Mouse (Mus musculus) MEL (cell line): ENCODE data around the gene Togaram2. TPM values are rescaled to one million over a fixed set of nuclear protein-coding genes. Genes with fewer than 3 reads are reported as not detected.

Experiments used
- DNase-seq: peaks from one replicate; pipeline ENCODE4 v3.0.0; 2011; ENCODE audit warnings: low read depth, low spot score
- H3K27ac ChIP-seq: 2 replicates; pipeline ENCODE4 v1.5.1; 2012; ENCODE audit warnings: low read depth, mild to moderate bottlenecking, control low read depth, low read length, moderate library complexity; ENCODE audit not compliant: control insufficient read depth
- H3K27me3 ChIP-seq, 2 experiments: fragments of 150-350 bp in 1 of 2; sonication (generic) in 1 of 2; 2 replicates each; pipeline ENCODE4 v1.6.1; 2012; ENCODE audit warnings: low read length in 2 of 2, mild to moderate bottlenecking in 2 of 2, improper control_type of control experiment in 1 of 2, moderate library complexity in 1 of 2; ENCODE audit not compliant: insufficient read depth in 2 of 2, control insufficient read depth in 1 of 2
- H3K36me3 ChIP-seq, 2 experiments: 2 replicates each; pipeline ENCODE4 v1.6.1; 2012 to 2014; ENCODE audit warnings: low read length in 2 of 2, improper control_type of control experiment in 1 of 2, inconsistent platforms in 1 of 2, mild to moderate bottlenecking in 1 of 2; ENCODE audit not compliant: insufficient read depth in 2 of 2, control insufficient read depth in 1 of 2
- H3K4me1 ChIP-seq, 2 experiments: fragments of 150-350 bp in 1 of 2; sonication (generic) in 1 of 2; 2 replicates each; pipeline ENCODE4 v1.6.1; 2012; ENCODE audit warnings: low read length in 2 of 2, improper control_type of control experiment in 1 of 2, mild to moderate bottlenecking in 1 of 2; ENCODE audit not compliant: insufficient read depth in 2 of 2, control insufficient read depth in 1 of 2
- H3K4me3 ChIP-seq, 2 experiments: fragments of 150-350 bp in 1 of 2; sonication (generic) in 1 of 2; 2 replicates each; pipeline ENCODE4 v1.5.1; 2012; ENCODE audit warnings: low read depth in 2 of 2, low read length in 2 of 2, mild to moderate bottlenecking in 2 of 2, moderate library complexity in 2 of 2, control low read depth in 1 of 2, improper control_type of control experiment in 1 of 2; ENCODE audit not compliant: control insufficient read depth in 1 of 2, insufficient read depth in 1 of 2
- H3K79me2 ChIP-seq: 2 replicates; pipeline ENCODE4 v1.6.1; 2012; ENCODE audit warnings: mild to moderate bottlenecking, low read length, moderate library complexity; ENCODE audit not compliant: control insufficient read depth, poor library complexity, insufficient read depth
- H3K9ac ChIP-seq: 2 replicates; pipeline ENCODE4 v1.6.1; 2012; ENCODE audit warnings: low read depth, mild to moderate bottlenecking, control low read depth, low read length, moderate library complexity; ENCODE audit not compliant: control insufficient read depth, poor library complexity, severe bottlenecking
- H3K9me3 ChIP-seq: fragments of 150-350 bp; sonication (generic); replicated peaks from 2 replicates; pipeline ENCODE4 v1.6.1; 2012; ENCODE audit warnings: mild to moderate bottlenecking, low read length, improper control_type of control experiment, moderate library complexity; ENCODE audit not compliant: insufficient read depth
- CHD1 ChIP-seq: IDR thresholded peaks from 2 replicates; pipeline ENCODE4 v1.6.1; 2012; ENCODE audit warnings: low read depth, mild to moderate bottlenecking, inconsistent platforms, low read length, improper control_type of control experiment
- CHD2 ChIP-seq: IDR thresholded peaks from 2 replicates; pipeline ENCODE4 v1.6.1; 2011; ENCODE audit warnings: low read length, improper control_type of control experiment
- CTCF ChIP-seq, 3 experiments: IDR thresholded peaks in 2 of 3; conservative IDR thresholded peaks in 1 of 3; 2 replicates each; pipeline ENCODE4 v1.5.1; 2011 to 2012; ENCODE audit warnings: low read length in 3 of 3, low read depth in 2 of 3, mild to moderate bottlenecking in 2 of 3, improper control_type of control experiment in 1 of 3, inconsistent platforms in 1 of 3, mixed read lengths in 1 of 3, moderate library complexity in 1 of 3; ENCODE audit not compliant: control insufficient read depth in 1 of 3, insufficient read depth in 1 of 3, poor library complexity in 1 of 3, severe bottlenecking in 1 of 3
- ELF1 ChIP-seq: IDR thresholded peaks from 2 replicates; pipeline ENCODE4 v1.6.1; 2014; ENCODE audit warnings: low read depth, mild to moderate bottlenecking, inconsistent platforms, low read length, improper control_type of control experiment, moderate library complexity
- GABPA ChIP-seq: IDR thresholded peaks from 2 replicates; pipeline ENCODE4 v1.6.1; 2012; ENCODE audit warnings: low read depth, mild to moderate bottlenecking, inconsistent platforms, low read length, improper control_type of control experiment, moderate library complexity
- GATA1 ChIP-seq: IDR thresholded peaks from 2 replicates; pipeline ENCODE4 v1.6.1; 2011; ENCODE audit warnings: low read depth, low read length, improper control_type of control experiment
- HCFC1 ChIP-seq: IDR thresholded peaks from 2 replicates; pipeline ENCODE4 v1.6.1; 2012; ENCODE audit warnings: low read depth, mild to moderate bottlenecking, inconsistent platforms, low read length, improper control_type of control experiment, moderate library complexity
- JUND ChIP-seq: IDR thresholded peaks from 2 replicates; pipeline ENCODE4 v1.6.1; 2011; ENCODE audit warnings: low read depth, mild to moderate bottlenecking, improper control_type of control experiment, low read length
- KAT2A ChIP-seq: conservative IDR thresholded peaks from 2 replicates; pipeline ENCODE4 v1.6.1; 2012; ENCODE audit warnings: low read depth, low read length, improper control_type of control experiment, inconsistent platforms
- MAX ChIP-seq: IDR thresholded peaks from 2 replicates; pipeline ENCODE4 v1.6.1; 2011; ENCODE audit warnings: low read length, improper control_type of control experiment
- MAZ ChIP-seq: IDR thresholded peaks from 2 replicates; pipeline ENCODE4 v1.6.1; 2012; ENCODE audit warnings: low read depth, mild to moderate bottlenecking, inconsistent platforms, low read length, improper control_type of control experiment
- MEF2A ChIP-seq: IDR thresholded peaks from 2 replicates; pipeline ENCODE4 v1.6.1; 2014; ENCODE audit warnings: low read depth, mild to moderate bottlenecking, inconsistent platforms, low read length, improper control_type of control experiment; ENCODE audit not compliant: poor library complexity, insufficient replicate concordance, severe bottlenecking; ENCODE audit errors: extremely low read depth
- MXI1 ChIP-seq: IDR thresholded peaks from 2 replicates; pipeline ENCODE4 v1.6.1; 2011; ENCODE audit warnings: mild to moderate bottlenecking, low read depth, low read length, improper control_type of control experiment
- MYB ChIP-seq: IDR thresholded peaks from 2 replicates; pipeline ENCODE4 v1.6.1; 2011; ENCODE audit warnings: mild to moderate bottlenecking, low read depth, low read length, improper control_type of control experiment
- MYC ChIP-seq: IDR thresholded peaks from 2 replicates; pipeline ENCODE4 v1.6.1; 2011; ENCODE audit warnings: low read depth, mild to moderate bottlenecking, low read length, improper control_type of control experiment, moderate library complexity
- NELFE ChIP-seq: IDR thresholded peaks from 2 replicates; pipeline ENCODE4 v1.6.1; 2011; ENCODE audit warnings: low read depth, low read length, improper control_type of control experiment
- POLR2A ChIP-seq, 2 experiments: IDR thresholded peaks; 2 replicates each; pipeline ENCODE4 v1.6.1; 2011 to 2012; ENCODE audit warnings: low read length in 2 of 2, mild to moderate bottlenecking in 2 of 2, control low read depth in 1 of 2, improper control_type of control experiment in 1 of 2, low read depth in 1 of 2, moderate library complexity in 1 of 2; ENCODE audit not compliant: control insufficient read depth in 1 of 2, insufficient read depth in 1 of 2, poor library complexity in 1 of 2
- POLR2AphosphoS2 ChIP-seq: IDR thresholded peaks from 2 replicates; pipeline ENCODE4 v1.6.1; 2011; ENCODE audit warnings: low read length, improper control_type of control experiment
- POLR2AphosphoS5 ChIP-seq: IDR thresholded peaks from 2 replicates; pipeline ENCODE4 v1.6.1; 2012; ENCODE audit warnings: low read depth, borderline replicate concordance, mild to moderate bottlenecking, inconsistent platforms, low read length, moderate library complexity, mixed read lengths
- RAD21 ChIP-seq: IDR thresholded peaks from 2 replicates; pipeline ENCODE4 v1.6.1; 2011; ENCODE audit warnings: mild to moderate bottlenecking, low read depth, low read length, improper control_type of control experiment
- SIN3A ChIP-seq: IDR thresholded peaks from 2 replicates; pipeline ENCODE4 v1.6.1; 2012; ENCODE audit warnings: low read length, improper control_type of control experiment, inconsistent platforms
- TAL1 ChIP-seq: IDR thresholded peaks from 2 replicates; pipeline ENCODE4 v1.6.1; 2012; ENCODE audit warnings: mild to moderate bottlenecking, inconsistent platforms, low read length, moderate library complexity, mixed read lengths
- TBP ChIP-seq: IDR thresholded peaks from 2 replicates; pipeline ENCODE4 v1.8.0; 2011; ENCODE audit warnings: low read depth, low read length, improper control_type of control experiment
- TCF12 ChIP-seq: IDR thresholded peaks from 2 replicates; pipeline ENCODE4 v1.6.1; 2014; ENCODE audit warnings: low read depth, mild to moderate bottlenecking, inconsistent platforms, low read length, improper control_type of control experiment, moderate library complexity
- USF1 ChIP-seq: IDR thresholded peaks from 2 replicates; pipeline ENCODE4 v1.6.1; 2014; ENCODE audit warnings: low read depth, mild to moderate bottlenecking, inconsistent platforms, low read length, improper control_type of control experiment, moderate library complexity
- USF2 ChIP-seq, 2 experiments: IDR thresholded peaks; 2 replicates each; pipeline ENCODE4 v1.6.1; 2011 to 2012; ENCODE audit warnings: improper control_type of control experiment in 2 of 2, low read length in 2 of 2, borderline replicate concordance in 1 of 2, inconsistent platforms in 1 of 2, low read depth in 1 of 2, mild to moderate bottlenecking in 1 of 2; ENCODE audit not compliant: insufficient read depth in 1 of 2
- ZC3H11A ChIP-seq: IDR thresholded peaks from 2 replicates; pipeline ENCODE4 v1.6.1; 2012; ENCODE audit warnings: low read depth, mild to moderate bottlenecking, inconsistent platforms, low read length, improper control_type of control experiment
- ZKSCAN1 ChIP-seq: IDR thresholded peaks from 2 replicates; pipeline ENCODE4 v1.6.1; 2012; ENCODE audit warnings: low read depth, mild to moderate bottlenecking, inconsistent platforms, low read length, improper control_type of control experiment, moderate library complexity
- ZMIZ1 ChIP-seq: IDR thresholded peaks from 2 replicates; pipeline ENCODE4 v1.6.1; 2012; ENCODE audit warnings: low read depth, mild to moderate bottlenecking, inconsistent platforms, low read length, improper control_type of control experiment, moderate library complexity
- ZNF384 ChIP-seq: IDR thresholded peaks from 2 replicates; pipeline ENCODE4 v1.6.1; 2012; ENCODE audit warnings: low read depth, mild to moderate bottlenecking, inconsistent platforms, low read length, improper control_type of control experiment
- polyA plus RNA-seq, 2 experiments: library from polyadenylated mRNA; stranded (reverse) in 1 of 2; unstranded in 1 of 2; fragments of >175 nt in 1 of 2; fragments of >200 nt in 1 of 2; gene quantifications; 2 replicates each; pipeline versions ENCODE4 v1.2.1 to v1.2.4; 2012; ENCODE audit warnings: low replicate concordance in 2 of 2, low read depth in 1 of 2; ENCODE audit not compliant: insufficient read length in 2 of 2, insufficient read depth in 1 of 2, missing spikeins in 1 of 2
- total RNA-seq: library from RNA; depleted of rRNA; stranded (reverse); fragments of 300-350 nt; gene quantifications from 2 replicates; pipeline ENCODE4 v1.2.3, GENCODE M21; 2012

The Togaram2 gene
- total and polyA plus RNA-seq, 3 experiments = not detected

GRCm38 (mm10) chr17:71665201-71665600 lies 7.9 kb upstream of the Togaram2 start:
- Histone ChIP-seq H3K4me3 (no peak overlapping the region), H3K9ac (no peak overlapping the region), H3K79me2 (no peaks in the 10 kb centered on the region), H3K27me3 (no peaks in the 10 kb centered on the region), H3K9me3 (no peaks in the 10 kb centered on the region), H3K4me1 (peaks cover 0 to 9% of the 10 kb centered on the region in 2 experiments; a peak in 2 of 4 replicates), H3K36me3 (peaks cover 0 to 3% of the 10 kb centered on the region in 2 experiments; a peak in 1 of 4 replicates)
- TF ChIP-seq KAT2A = no peak
- TF ChIP-seq MAZ = no peak
- TF ChIP-seq CHD2 = no peak
- TF ChIP-seq TAL1 = no peak
- no peak for TF ChIP-seq ZC3H11A
- no peak for TF ChIP-seq MAX
- no peak for TF ChIP-seq GATA1
- no peak for TF ChIP-seq CTCF (IDR thresholded peaks at IDR 0.05 in 2 of 3, conservative IDR thresholded peaks at IDR 0.05 in 1 of 3; ENCODE audit: control insufficient read depth in 1 of 3, insufficient read depth in 1 of 3, low read depth in 2 of 3, low read length in 3 of 3, poor library complexity in 1 of 3, severe bottlenecking in 1 of 3)
- TF ChIP-seq POLR2A (IDR thresholded peaks at IDR 0.05; ENCODE audit: control insufficient read depth in 1 of 2, insufficient read depth in 1 of 2, low read depth in 1 of 2, low read length in 2 of 2, poor library complexity in 1 of 2) = no peak
- TF ChIP-seq TBP = no peak
- TF ChIP-seq JUND = no peak
- no peak for TF ChIP-seq POLR2AphosphoS2
- no peak for TF ChIP-seq MEF2A
- TF ChIP-seq, all 39 proteins: peak for 0
- no peak for DNase-seq
- no peak overlapping the region for H3K27ac ChIP-seq

- H3K9ac ChIP-seq = no peak overlapping the region
- no peak overlapping the region for H3K27ac ChIP-seq
- no peak overlapping the region for H3K4me3 ChIP-seq
- H3K79me2 ChIP-seq = no peaks in the 10 kb centered on the region
- H3K9me3 ChIP-seq = no peaks in the 10 kb centered on the region
- peak; percentile 35 for DNase-seq
- H3K4me1 ChIP-seq = no peaks in the 10 kb centered on the region; a peak in 1 of 4 replicates
- no peaks in the 10 kb centered on the region for H3K27me3 ChIP-seq
- no peaks in the 10 kb centered on the region for H3K36me3 ChIP-seq
- no peak for TF ChIP-seq MEF2A
- peak; percentile 54; the same call in 1 of the 2 replicates for TF ChIP-seq MYC
- no peak for TF ChIP-seq ZC3H11A
- 0 out of 4 replicates have a peak, but pooled peaks of 1 of the 2 experiments have one; percentile 29 for TF ChIP-seq USF2 (IDR thresholded peaks at IDR 0.05; ENCODE audit: borderline replicate concordance in 1 of 2, insufficient read depth in 1 of 2, low read depth in 1 of 2, low read length in 2 of 2)
- TF ChIP-seq MXI1 = no peak; the same call in 1 of the 2 replicates
- no peak for TF ChIP-seq NELFE
- TF ChIP-seq KAT2A = no peak
- TF ChIP-seq MAZ = no peak
- no peak for TF ChIP-seq GATA1
- TF ChIP-seq POLR2AphosphoS2 = no peak
- TF ChIP-seq ELF1 = no peak
- no peak for TF ChIP-seq ZMIZ1
- TF ChIP-seq SIN3A = no peak
- TF ChIP-seq TCF12 = no peak
- no peak for TF ChIP-seq GABPA
- no peak for TF ChIP-seq JUND
- TF ChIP-seq MYB = no peak
- no peak for TF ChIP-seq HCFC1
- peak; percentile 87 for TF ChIP-seq ZNF384
- no peak for TF ChIP-seq CHD1
- no peak for TF ChIP-seq POLR2A (IDR thresholded peaks at IDR 0.05; ENCODE audit: control insufficient read depth in 1 of 2, insufficient read depth in 1 of 2, low read depth in 1 of 2, low read length in 2 of 2, poor library complexity in 1 of 2)
- TF ChIP-seq CTCF (IDR thresholded peaks at IDR 0.05 in 2 of 3, conservative IDR thresholded peaks at IDR 0.05 in 1 of 3; ENCODE audit: control insufficient read depth in 1 of 3, insufficient read depth in 1 of 3, low read depth in 2 of 3, low read length in 3 of 3, poor library complexity in 1 of 3, severe bottlenecking in 1 of 3) = peak in 2 of 3 experiments; percentile 38 to 46; a peak in 5 of 6 replicates
- no peak for TF ChIP-seq ZKSCAN1
- TF ChIP-seq USF1 = peak; percentile 75
- no peak for TF ChIP-seq POLR2AphosphoS5
- TF ChIP-seq RAD21 = peak; percentile 19
- TF ChIP-seq MAX = peak; percentile 65
Measured at GRCm38 (mm10) chr17:71669511-71669910, 3.5 kb upstream of the Togaram2 start.
